Mouse (Mus musculus): ENCODE data around the gene Klc3. TPM values are rescaled to one million over a fixed set of nuclear protein-coding genes. Genes with fewer than 3 reads are reported as not detected.

Klc3 gene
- total RNA-seq (2021) = 1 to 10 TPM in 1 of 2 experiments, under 1 TPM in 1; 0.93 to 1.2 TPM

DNA sequence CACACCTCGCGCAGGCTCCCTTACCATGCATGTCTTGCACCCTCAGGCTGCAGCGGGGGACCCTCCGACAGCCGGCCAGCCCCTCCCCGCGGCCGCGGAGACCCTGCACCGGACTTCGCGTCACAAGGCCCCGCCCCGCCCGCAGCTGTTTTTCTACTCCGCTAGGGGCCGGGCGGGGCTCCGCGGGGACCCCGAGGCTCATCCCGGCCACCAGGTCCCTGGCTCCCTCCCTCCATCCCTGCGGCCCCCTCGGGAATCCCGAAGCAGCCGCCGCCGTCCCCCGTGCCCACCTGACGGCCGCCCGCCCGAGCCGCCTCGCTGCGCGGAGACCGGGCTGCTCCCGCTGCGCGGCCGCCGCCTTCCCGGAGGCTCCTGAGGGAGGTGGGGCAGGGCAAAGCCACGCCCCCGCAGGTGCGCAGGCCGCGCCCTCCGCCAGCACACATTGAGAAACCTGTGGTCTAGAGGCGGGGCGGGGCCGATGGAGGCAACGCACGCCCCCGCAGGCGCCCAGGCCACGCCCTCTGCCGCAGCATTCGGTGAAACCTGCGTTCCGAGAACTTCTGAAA, at the start of gene Klc3:
Klc3 (minus strand) TSS at position 374 of the 566 bp plus-strand sequence.
- peak in 1 of 2 experiments; percentile 54 for DNase-seq (ENCODE audit: extremely low spot score in 1 of 2, low spot score in 2 of 2)
- intact Hi-C loops (cut with DNase I) = loop anchor here (10.0 kb wide), 1 partner anchor 301 kb away; no protein-coding TSS in a partner anchor

DNA sequence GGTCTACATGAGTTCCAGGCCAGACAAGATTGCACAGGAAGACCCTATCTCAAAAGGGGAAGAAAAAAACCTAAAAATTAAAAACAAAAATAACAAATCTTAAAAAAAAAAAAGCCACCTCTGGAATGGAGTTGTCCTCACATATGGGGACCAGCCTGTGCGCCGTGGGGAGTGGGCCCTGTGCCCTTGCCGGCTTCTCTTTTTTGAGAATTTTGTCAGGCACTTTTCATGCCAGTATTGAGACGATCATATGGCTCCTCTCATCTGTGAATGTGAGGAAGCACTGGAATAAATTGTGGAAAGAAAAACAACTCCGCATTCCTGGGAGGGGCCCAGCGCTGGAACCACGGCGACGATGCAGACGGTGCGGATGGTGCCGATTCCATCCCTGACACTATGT, 45.3 kb upstream of the Klc3 start:
- intact Hi-C loops (cut with DNase I) = no loop called here
- DNase-seq (ENCODE audit: extremely low spot score in 1 of 2, low spot score in 2 of 2) = no peak

GRCm38 (mm10) chr7:19447689-19448088, 43.8 kb upstream of the Klc3 start:
- no peak for DNase-seq (ENCODE audit: extremely low spot score in 1 of 2, low spot score in 2 of 2)
- intact Hi-C loops (cut with DNase I) = no loop called here

GRCm38 (mm10) chr7:19444801-19445200, 40.9 kb upstream of the Klc3 start:
- no peak for DNase-seq (ENCODE audit: extremely low spot score in 1 of 2, low spot score in 2 of 2)
- intact Hi-C loops (cut with DNase I) = no loop called here

DNA sequence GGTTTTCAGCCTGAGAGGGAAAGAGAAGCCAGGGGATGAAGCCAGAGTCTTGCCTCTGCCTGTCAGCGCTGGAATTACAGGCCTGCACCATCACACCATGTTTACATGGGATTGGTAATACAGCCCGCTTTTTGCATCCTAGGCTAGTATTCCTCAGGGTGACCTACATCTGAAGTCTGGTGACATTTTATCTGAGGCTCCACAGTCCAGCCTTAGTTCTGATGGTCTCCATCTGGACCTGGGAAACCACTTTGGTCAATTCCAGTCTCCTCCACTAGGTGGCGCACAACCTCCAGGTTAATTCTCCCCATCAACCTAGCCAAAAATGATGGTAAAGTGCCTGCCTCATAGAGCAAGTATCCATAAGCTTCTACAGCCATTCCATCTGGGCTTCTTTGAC, 39.4 kb upstream of the Klc3 start:
- intact Hi-C loops (cut with DNase I) = no loop called here
- peak; percentile 78 to 80 for DNase-seq (ENCODE audit: extremely low spot score in 1 of 2, low spot score in 2 of 2)

GRCm38 (mm10) chr7:19441448-19442091, 37.7 kb upstream of the Klc3 start:
- DNase-seq (ENCODE audit: extremely low spot score in 1 of 2, low spot score in 2 of 2) = no peak

DNA sequence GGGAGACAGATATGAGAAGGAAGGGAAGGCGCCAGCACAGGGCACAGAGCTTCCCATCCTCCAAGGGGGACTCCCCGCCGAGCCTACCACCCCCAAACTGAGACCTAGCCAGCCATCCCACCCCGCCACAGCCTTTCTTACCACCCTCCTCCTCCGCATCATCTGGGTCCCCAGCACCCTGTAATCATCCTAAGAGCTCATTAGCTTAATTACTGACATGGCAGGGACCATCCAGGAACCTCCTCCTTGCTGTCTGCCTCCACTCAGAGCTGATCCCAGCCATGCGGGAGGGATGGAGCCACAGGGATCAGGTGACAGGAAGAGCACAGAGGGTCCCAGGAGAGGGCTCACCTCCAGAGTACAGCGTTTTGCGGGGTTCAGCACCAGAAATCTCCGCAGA, 33.1 kb upstream of the Klc3 start:
- no peak for DNase-seq (ENCODE audit: extremely low spot score in 1 of 2, low spot score in 2 of 2)
- intact Hi-C loops (cut with DNase I) = no loop called here

More at GRCm38 (mm10) chr7:19441448-19442091, 37.7 kb upstream of the Klc3 start:
- intact Hi-C loops (cut with DNase I) = no loop called here

DNA sequence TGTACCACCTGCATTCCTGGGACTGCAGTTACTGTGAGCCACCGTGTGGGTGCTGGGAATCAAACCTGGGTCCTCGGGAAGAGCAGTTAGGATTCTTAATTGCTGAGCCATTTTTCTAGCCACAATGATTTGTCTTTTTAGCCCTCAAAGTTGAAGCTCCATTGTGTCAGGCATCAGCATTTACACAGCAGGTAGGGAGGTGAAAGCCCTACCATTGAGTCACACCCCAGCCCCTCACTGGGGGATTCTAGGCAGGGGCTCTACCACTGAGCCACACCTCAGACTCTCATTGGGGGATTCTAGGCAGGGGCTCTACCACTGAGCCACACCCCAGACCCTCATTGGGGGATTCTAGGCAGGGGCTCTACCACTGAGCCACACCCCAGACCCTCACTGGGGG, 32.4 kb upstream of the Klc3 start:
- DNase-seq (ENCODE audit: extremely low spot score in 1 of 2, low spot score in 2 of 2) = no peak
- intact Hi-C loops (cut with DNase I) = no loop called here

DNA sequence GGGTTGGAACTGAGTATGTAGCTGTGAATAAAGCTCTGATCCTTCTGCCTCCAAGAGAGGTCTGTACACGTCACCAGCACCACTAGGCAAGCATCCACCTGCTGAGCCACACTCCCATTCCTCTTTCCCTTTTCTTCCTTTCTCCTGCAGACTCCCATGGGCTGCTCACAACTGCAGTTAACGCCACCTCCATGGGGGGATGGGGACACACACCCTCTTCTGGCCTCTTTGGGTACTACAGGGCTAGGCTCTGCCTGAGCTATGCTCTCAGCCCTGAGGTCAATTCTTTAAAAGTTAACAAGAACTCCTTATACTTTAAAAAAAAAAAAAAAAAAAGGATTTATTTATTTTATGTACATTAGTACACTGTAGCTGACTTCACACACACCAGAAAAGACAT, 28.6 kb upstream of the Klc3 start:
- DNase-seq (ENCODE audit: extremely low spot score in 1 of 2, low spot score in 2 of 2) = no peak
- intact Hi-C loops (cut with DNase I) = loop anchor here (5.0 kb wide), 1 partner anchor 220 kb away; no protein-coding TSS in a partner anchor

DNA sequence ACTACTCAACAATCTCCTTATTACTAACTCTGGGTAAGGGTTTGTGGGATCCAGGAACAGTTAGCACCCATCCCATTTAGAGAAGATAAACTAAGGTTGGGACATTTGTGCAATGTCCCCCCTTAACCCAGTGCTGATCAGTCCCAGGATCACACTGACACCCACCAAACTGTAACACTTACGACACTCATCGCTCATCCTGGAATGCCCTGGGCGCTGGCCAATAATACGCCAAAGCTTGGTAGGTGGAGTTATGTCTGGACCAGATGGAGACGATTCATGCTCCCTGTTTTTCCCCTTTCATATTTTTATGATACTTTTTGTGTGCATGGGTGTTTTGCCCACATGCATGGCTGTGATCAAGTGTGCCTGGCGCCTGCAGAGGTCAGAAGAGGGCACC, 26.5 kb upstream of the Klc3 start:
- intact Hi-C loops (cut with DNase I) = loop anchor here (5.0 kb wide), 1 partner anchor 222 kb away; no protein-coding TSS in a partner anchor
- DNase-seq (ENCODE audit: extremely low spot score in 1 of 2, low spot score in 2 of 2) = no peak

DNA sequence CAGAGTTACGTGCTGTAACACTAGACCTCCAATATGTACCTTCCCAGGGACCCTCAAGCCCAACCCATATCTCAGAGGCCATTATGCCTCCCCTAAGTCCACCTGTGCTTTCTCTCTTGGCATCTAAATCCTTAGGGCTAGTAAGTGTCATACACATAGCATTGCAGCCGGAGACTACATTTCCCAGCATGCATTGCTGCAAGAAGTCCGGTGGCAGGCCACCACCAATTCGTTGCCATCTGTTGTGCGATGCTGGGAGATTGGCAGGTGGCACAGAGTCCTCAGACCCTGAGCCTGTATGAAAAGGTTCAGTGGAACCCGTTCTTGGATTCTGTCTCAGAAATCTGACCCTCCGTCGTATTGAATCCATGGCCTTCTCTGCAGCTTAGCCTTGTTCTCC, 25.8 kb upstream of the Klc3 start:
- no peak for DNase-seq (ENCODE audit: extremely low spot score in 1 of 2, low spot score in 2 of 2)
- intact Hi-C loops (cut with DNase I) = loop anchor here (5.0 kb wide), 1 partner anchor 223 kb away; no protein-coding TSS in a partner anchor

DNA sequence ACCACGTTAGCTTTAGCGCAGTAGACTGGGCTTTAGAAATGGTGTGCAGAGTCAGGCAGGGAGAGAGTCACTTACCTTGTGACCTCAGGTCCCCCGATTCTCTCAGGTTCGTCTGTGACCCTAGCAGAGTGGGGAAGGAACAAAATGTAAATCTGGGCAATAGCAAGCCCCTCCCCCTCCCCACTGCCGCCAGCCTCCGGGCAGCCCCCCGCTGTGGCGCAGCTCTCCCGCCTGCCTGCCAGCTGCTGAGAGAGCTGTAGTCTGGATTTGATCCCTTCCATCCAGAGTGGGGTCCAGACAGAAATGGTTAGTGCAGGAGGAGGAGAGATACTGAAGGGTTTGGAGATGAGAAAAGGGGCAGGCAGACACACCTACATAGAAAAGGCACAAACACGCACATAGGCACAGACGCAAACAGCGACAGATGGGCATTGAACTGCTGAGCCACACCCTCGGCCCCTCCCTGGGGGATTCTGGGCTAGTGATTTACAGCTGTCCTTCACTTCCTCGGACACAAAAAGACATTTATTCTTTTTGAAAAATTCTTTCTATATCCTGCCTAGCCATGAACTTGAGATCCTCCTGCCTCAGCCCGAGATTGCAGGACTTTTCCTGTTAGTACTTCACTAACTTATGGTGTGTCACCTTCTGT, 24.2 kb upstream of the Klc3 start:
- intact Hi-C loops (cut with DNase I) = no loop called here
- no peak for DNase-seq (ENCODE audit: extremely low spot score in 1 of 2, low spot score in 2 of 2)

- intact Hi-C loops (cut with DNase I) = no loop called here
- no peak for DNase-seq (ENCODE audit: extremely low spot score in 1 of 2, low spot score in 2 of 2)
These were observed 23.0 kb upstream of the Klc3 start for GRCm38 (mm10) chr7:19426888-19427287.

- DNase-seq (ENCODE audit: extremely low spot score in 1 of 2, low spot score in 2 of 2) = no peak
- intact Hi-C loops (cut with DNase I) = no loop called here
These were observed 22.4 kb upstream of the Klc3 start for GRCm38 (mm10) chr7:19426349-19426748.

- intact Hi-C loops (cut with DNase I) = no loop called here
- no peak for DNase-seq (ENCODE audit: extremely low spot score in 1 of 2, low spot score in 2 of 2)
These were observed 20.1 kb upstream of the Klc3 start for GRCm38 (mm10) chr7:19424051-19424450.

GRCm38 (mm10) chr7:19423083-19423482, 19.2 kb upstream of the Klc3 start:
- intact Hi-C loops (cut with DNase I) = no loop called here
- DNase-seq (ENCODE audit: extremely low spot score in 1 of 2, low spot score in 2 of 2) = no peak

DNA sequence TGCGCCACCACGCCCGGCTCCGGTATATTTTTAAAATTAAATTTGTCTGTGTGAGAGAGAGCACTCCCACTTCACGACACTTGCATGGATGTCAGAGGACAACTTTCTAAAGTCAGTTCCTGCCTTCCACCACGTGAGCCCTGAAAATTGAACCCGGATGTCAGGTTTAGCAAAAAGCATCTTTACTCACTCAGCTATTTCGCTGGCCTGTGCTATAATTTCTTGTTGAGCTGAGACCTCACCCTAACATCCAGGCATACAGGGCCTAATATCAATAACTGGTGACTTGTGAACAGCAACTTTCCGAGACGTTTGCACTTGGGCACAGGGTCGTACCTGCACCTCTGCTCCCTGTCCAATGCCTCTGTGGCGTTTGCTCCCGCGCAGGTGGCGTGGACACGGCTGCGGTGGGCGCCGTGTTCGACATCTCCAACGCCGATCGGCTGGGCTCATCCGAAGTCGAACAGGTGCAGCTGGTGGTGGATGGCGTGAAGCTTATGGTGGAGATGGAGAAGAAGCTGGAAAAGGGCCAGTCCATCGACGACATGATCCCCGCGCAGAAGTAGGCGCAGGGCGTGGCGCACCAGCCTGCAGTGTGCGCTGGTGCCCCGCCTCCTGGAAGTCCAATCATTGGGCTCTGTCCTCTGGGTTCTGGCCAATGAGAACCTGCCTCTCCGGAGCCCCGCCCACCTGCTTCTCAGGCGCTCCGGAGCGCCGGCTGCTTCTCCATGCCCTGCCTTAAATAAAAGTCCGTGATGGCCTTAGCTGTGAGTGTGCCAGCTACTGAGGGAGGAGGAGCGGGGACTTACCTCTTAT, 17.1 kb upstream of the Klc3 start:
- DNase-seq (ENCODE audit: extremely low spot score in 1 of 2, low spot score in 2 of 2) = peak; percentile 83 to 94
- intact Hi-C loops (cut with DNase I) = no loop called here

- DNase-seq (ENCODE audit: extremely low spot score in 1 of 2, low spot score in 2 of 2) = no peak
- intact Hi-C loops (cut with DNase I) = no loop called here
These were observed 16.2 kb upstream of the Klc3 start for GRCm38 (mm10) chr7:19420121-19420520.

DNA sequence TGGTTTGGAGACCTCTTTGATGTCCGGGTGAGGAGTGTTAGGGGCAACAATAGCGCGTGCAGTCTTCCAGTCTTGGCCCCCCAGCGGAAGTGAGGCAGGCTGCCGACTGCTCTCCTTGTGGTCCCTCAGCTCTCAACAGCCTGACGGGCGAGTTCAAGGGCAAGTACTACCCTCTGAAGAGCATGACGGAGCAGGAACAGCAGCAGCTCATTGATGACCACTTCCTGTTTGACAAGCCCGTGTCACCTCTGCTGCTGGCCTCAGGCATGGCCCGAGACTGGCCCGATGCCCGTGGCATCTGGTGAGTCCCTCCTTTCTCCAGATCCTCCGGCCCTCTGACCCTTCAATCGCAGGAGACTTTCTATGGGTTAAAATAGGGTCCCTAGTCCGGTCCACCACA, 12.7 kb upstream of the Klc3 start:
- DNase-seq (ENCODE audit: extremely low spot score in 1 of 2, low spot score in 2 of 2) = peak in 1 of 2 experiments; percentile 36
- intact Hi-C loops (cut with DNase I) = no loop called here
